Mouse (Mus musculus) intestine, embryonic 16.5 days (tissue): ENCODE data around the gene Ckap4. TPM values are rescaled to one million over a fixed set of nuclear protein-coding genes. Genes with fewer than 3 reads are reported as not detected.
"Not testable (repeated sequence)": the region's sequence is repeated elsewhere in the genome, so short reads cannot be mapped to it uniquely, and the experiment has no call there.

Experiments
- ATAC-seq: fragments of 200-750 bp; cut with Nextera tagmentation; 2 replicates; pipeline ENCODE4 v1.8.0; 2017; ENCODE audit warnings: moderate TSS enrichment, moderate library complexity
- H3K27ac ChIP-seq: fragments of 300-500 bp; sonication (generic); 2 replicates; pipeline ENCODE4 v1.5.1; 2014; ENCODE audit warnings: mild to moderate bottlenecking, low read length
- H3K27me3 ChIP-seq: fragments of 300-500 bp; sonication (generic); replicated peaks from 2 replicates; pipeline ENCODE4 v1.6.1; 2014; ENCODE audit warnings: low read length, control low read depth, mixed read lengths; ENCODE audit not compliant: control insufficient read depth, insufficient read depth
- H3K36me3 ChIP-seq: fragments of 300-500 bp; sonication (generic); 2 replicates; pipeline ENCODE4 v1.6.1; 2014; ENCODE audit warnings: low read length, control low read depth; ENCODE audit not compliant: control insufficient read depth, insufficient read depth
- H3K4me1 ChIP-seq: fragments of 300-500 bp; sonication (generic); 2 replicates; pipeline ENCODE4 v1.6.1; 2014; ENCODE audit warnings: low read length, control low read depth, mixed read lengths; ENCODE audit not compliant: control insufficient read depth, insufficient read depth
- H3K4me2 ChIP-seq: fragments of 300-500 bp; sonication (generic); 2 replicates; pipeline ENCODE4 v1.6.1; 2014; ENCODE audit warnings: low read depth, low read length, control low read depth
- H3K4me3 ChIP-seq: fragments of 300-500 bp; sonication (generic); 2 replicates; pipeline ENCODE4 v1.5.1; 2014; ENCODE audit warnings: mild to moderate bottlenecking, low read length
- H3K9ac ChIP-seq: fragments of 300-500 bp; sonication (generic); 2 replicates; pipeline ENCODE4 v1.6.1; 2014; ENCODE audit warnings: low read depth, low read length
- H3K9me3 ChIP-seq: fragments of 300-500 bp; sonication (generic); 2 replicates; pipeline ENCODE4 v1.6.1; 2016; ENCODE audit warnings: low read length, control low read depth; ENCODE audit not compliant: control insufficient read depth
- WGBS: fragments of 180-500 bp; shearing (Covaris S2); extraction: QIAGEN DNeasy Blood & Tissue Kit; methylation state at CpG from one replicate; pipeline ENCODE4 v1.1.7; 2014; 5-methylcytosine and 5-hydroxymethylcytosine counted together
- polyA plus RNA-seq: library from polyadenylated mRNA; unstranded; fragments of >200 nt; fragmentation: Nextera tagmentation; extraction: Ambion mirVana; gene quantifications from 2 replicates; pipeline ENCODE4 v1.2.1, GENCODE M21; 2015

The Ckap4 gene
- polyA plus RNA-seq, 1 experiment from 2014 or later, result 14.4 TPM

DNA sequence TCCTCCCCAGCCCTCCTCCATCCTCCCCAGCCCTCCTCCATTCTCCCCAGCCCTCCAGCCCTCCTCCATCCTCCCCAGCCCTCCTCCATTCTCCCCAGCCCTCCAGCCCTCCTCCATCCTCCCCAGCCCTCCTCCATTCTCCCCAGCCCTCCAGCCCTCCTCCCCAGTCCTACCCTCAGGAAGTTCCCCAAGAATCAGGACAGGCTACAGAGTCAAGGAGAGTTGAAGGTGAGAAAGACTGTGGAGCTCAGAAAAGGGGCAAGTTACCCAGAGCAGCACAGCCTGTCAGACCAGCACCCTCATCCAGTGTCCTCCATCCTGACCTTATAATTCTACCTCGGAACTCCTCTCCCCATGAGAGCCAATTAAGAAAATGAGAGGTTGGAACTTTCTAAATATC lies 17.9 kb downstream of the Ckap4 start:
- not testable (repeated sequence) for H3K4me3 ChIP-seq, H3K27ac ChIP-seq, H3K4me2 ChIP-seq, H3K36me3 ChIP-seq, H3K4me1 ChIP-seq, H3K9me3 ChIP-seq, H3K9ac ChIP-seq, H3K27me3 ChIP-seq
- ATAC-seq, result 0 out of 2 replicates have a peak, but pooled peaks have one; percentile 8
- 67% methylated on average over 1 of the region's 1 CpGs for WGBS

GRCm38 (mm10) chr10:84515512-84515950 lies 18.3 kb downstream of the Ckap4 start:
- 22% methylated on average over 3 of the region's 3 CpGs for WGBS
- no peak overlapping the region for H3K4me2 ChIP-seq

DNA sequence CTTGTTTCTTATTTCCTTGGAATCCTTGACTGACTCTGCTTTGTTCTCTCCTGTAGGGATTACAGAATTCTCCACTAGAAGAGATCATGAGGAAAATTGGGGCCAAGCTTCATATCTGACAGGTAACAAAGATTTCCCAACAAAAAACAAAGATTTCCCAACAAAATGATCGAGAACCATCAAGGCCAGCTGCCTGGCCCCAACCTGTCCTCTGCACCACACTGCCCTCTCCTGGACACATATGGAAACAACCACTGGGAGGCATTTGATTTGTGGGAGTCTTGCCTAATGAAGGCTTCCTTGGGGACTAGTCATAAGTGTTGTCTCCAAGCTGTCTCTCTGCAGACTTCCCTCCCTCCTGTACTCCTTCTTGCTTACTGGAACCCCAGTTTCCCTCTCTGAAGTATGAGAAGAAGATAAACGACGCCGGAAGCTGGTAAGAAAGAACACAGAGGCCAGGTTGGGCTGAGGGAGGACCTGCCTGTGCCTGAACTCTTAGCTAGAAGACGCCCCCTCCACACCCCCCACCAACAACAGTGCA lies 19.8 kb downstream of the Ckap4 start:
- H3K36me3 ChIP-seq, result no peaks in the 10 kb centered on the region
- 43% methylated on average over 5 of the region's 5 CpGs for WGBS
- no peak overlapping the region for H3K27ac ChIP-seq
- H3K9ac ChIP-seq, result no peak overlapping the region
- no peaks in the 10 kb centered on the region for H3K9me3 ChIP-seq
- H3K4me1 ChIP-seq, result peaks cover 9% of the 10 kb centered on the region
- no peaks in the 10 kb centered on the region for H3K27me3 ChIP-seq
- no peak overlapping the region for H3K4me3 ChIP-seq
- H3K4me2 ChIP-seq, result no peak overlapping the region
- ATAC-seq, result no peak

More at GRCm38 (mm10) chr10:84515512-84515950, 18.3 kb downstream of the Ckap4 start:
- ATAC-seq, result peak; percentile 34
- no peak overlapping the region for H3K9ac ChIP-seq
- no peaks in the 10 kb centered on the region for H3K9me3 ChIP-seq
- no peak overlapping the region for H3K4me3 ChIP-seq
- H3K27me3 ChIP-seq, result no peaks in the 10 kb centered on the region
- H3K36me3 ChIP-seq, result no peaks in the 10 kb centered on the region
- peaks cover 9% of the 10 kb centered on the region for H3K4me1 ChIP-seq
- H3K27ac ChIP-seq, result no peak overlapping the region

GRCm38 (mm10) chr10:84512766-84513165 lies 21.1 kb downstream of the Ckap4 start:
- no peak for ATAC-seq
- no peaks in the 10 kb centered on the region for H3K36me3 ChIP-seq
- no peak overlapping the region for H3K9ac ChIP-seq
- H3K4me3 ChIP-seq, result no peak overlapping the region
- H3K9me3 ChIP-seq, result no peaks in the 10 kb centered on the region
- peaks cover 6% of the 10 kb centered on the region for H3K4me1 ChIP-seq
- no peaks in the 10 kb centered on the region for H3K27me3 ChIP-seq
- H3K4me2 ChIP-seq, result no peak overlapping the region
- no peak overlapping the region for H3K27ac ChIP-seq

- ATAC-seq, result no peak
- H3K9me3 ChIP-seq, result no peaks in the 10 kb centered on the region
- H3K27ac ChIP-seq, result no peak overlapping the region
- no peaks in the 10 kb centered on the region for H3K27me3 ChIP-seq
- WGBS, result 81% methylated on average over 1 of the region's 1 CpGs
- H3K9ac ChIP-seq, result no peak overlapping the region
- no peak overlapping the region for H3K4me3 ChIP-seq
- H3K4me2 ChIP-seq, result no peak overlapping the region
- no peaks in the 10 kb centered on the region for H3K4me1 ChIP-seq
- no peaks in the 10 kb centered on the region for H3K36me3 ChIP-seq
Measured at GRCm38 (mm10) chr10:84508603-84509002, 25.3 kb downstream of the Ckap4 start.

DNA sequence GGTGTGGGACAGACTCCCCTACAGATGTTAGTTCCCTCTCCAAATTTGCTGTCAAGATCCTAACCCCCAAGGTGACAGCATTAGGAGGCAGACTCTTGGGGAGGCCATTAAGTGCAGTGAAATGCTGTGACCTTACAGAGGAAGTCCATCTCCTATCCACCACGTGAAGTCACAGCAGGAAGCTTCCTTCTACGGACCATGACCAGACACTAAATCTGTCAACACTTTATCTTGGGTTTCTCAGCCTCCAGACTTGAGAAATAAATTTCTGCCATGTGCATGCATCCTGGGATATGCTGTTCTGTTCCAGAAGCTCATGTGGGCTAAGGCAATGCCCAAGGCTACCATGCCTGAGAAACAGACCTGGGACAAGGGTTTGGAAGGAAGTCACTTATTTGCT lies 35.0 kb downstream of the Ckap4 start:
- Histone ChIP-seq H3K27me3 (no peaks in the 10 kb centered on the region), H3K9ac (no peak overlapping the region), H3K4me3 (no peak overlapping the region), H3K4me2 (no peak overlapping the region), H3K4me1 (no peaks in the 10 kb centered on the region), H3K27ac (no peak overlapping the region), H3K9me3 (no peaks in the 10 kb centered on the region), H3K36me3 (no peaks in the 10 kb centered on the region)
- ATAC-seq, result no peak
- 48% methylated on average over 2 of the region's 2 CpGs for WGBS

- Histone ChIP-seq H3K27ac (no peak overlapping the region), H3K9me3 (no peaks in the 10 kb centered on the region), H3K27me3 (no peaks in the 10 kb centered on the region), H3K9ac (no peak overlapping the region), H3K4me1 (no peaks in the 10 kb centered on the region), H3K4me2 (no peak overlapping the region), H3K36me3 (no peaks in the 10 kb centered on the region), H3K4me3 (no peak overlapping the region)
- WGBS, result 69% methylated on average over 2 of the region's 2 CpGs
- ATAC-seq, result no peak
Measured at GRCm38 (mm10) chr10:84496805-84497204, 37.1 kb downstream of the Ckap4 start.

- 79% methylated on average over 7 of the region's 7 CpGs for WGBS
- Histone ChIP-seq H3K4me2 (no peak overlapping the region), H3K27ac (no peak overlapping the region), H3K4me1 (no peaks in the 10 kb centered on the region), H3K9ac (no peak overlapping the region), H3K4me3 (no peak overlapping the region), H3K27me3 (no peaks in the 10 kb centered on the region), H3K9me3 (no peaks in the 10 kb centered on the region), H3K36me3 (no peaks in the 10 kb centered on the region)
- ATAC-seq, result no peak
Measured at GRCm38 (mm10) chr10:84494432-84494831, 39.4 kb downstream of the Ckap4 start.

DNA sequence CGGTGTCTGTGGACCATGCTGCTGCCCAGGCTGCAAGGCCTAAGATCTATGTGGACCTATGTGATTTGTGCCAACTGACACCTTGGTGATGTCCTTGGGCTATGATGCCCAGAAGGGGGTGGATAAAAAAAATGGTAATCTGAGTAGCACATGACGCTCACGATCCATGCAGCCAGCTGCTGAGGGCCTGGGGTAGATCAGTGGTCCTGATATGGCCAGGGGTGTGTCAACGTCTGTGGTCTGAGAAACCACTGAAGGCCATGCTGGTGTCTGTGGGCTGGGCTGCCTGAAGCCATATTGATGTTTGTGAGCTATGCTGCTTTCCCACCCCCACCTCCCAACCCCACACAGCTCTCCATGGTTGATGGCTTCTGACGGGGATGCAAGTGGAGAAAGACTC lies 43.7 kb downstream of the Ckap4 start:
- H3K4me1 ChIP-seq, result no peaks in the 10 kb centered on the region
- no peaks in the 10 kb centered on the region for H3K27me3 ChIP-seq
- H3K4me3 ChIP-seq, result no peak overlapping the region
- no peak overlapping the region for H3K4me2 ChIP-seq
- H3K27ac ChIP-seq, result no peak overlapping the region
- H3K9me3 ChIP-seq, result no peaks in the 10 kb centered on the region
- no peaks in the 10 kb centered on the region for H3K36me3 ChIP-seq
- H3K9ac ChIP-seq, result no peak overlapping the region
- no peak for ATAC-seq
- 79% methylated on average over 5 of the region's 5 CpGs for WGBS

DNA sequence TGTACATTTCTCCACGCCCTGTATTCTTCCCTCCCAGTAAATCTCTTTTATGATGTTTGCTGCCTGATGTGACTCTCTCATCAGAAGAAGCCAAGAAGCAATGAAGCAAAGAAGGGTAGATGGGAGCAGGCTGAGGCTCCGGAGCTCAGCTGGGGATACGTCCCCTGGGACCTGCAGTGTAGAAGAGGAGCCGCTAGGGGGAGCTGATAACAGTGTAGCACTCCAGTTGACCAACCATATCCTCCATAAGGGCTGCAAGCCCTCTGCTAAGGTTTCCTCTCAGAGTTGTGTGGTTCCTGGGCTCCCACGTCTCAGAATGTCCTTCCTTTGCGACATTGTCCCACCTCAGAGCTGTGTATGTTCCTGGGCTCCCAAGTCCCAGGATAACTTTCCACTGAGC lies 45.5 kb downstream of the Ckap4 start:
- no peak overlapping the region for H3K9ac ChIP-seq
- H3K27ac ChIP-seq, result no peak overlapping the region
- no peak overlapping the region for H3K4me3 ChIP-seq
- H3K27me3 ChIP-seq, result no peaks in the 10 kb centered on the region
- H3K36me3 ChIP-seq, result no peaks in the 10 kb centered on the region
- no peak overlapping the region for H3K4me2 ChIP-seq
- H3K9me3 ChIP-seq, result no peaks in the 10 kb centered on the region
- no peaks in the 10 kb centered on the region for H3K4me1 ChIP-seq
- no peak for ATAC-seq
- 44% methylated on average over 6 of the region's 6 CpGs for WGBS
